Mouse (Mus musculus): ENCODE measurements around the gene Ubald2.

DNA sequence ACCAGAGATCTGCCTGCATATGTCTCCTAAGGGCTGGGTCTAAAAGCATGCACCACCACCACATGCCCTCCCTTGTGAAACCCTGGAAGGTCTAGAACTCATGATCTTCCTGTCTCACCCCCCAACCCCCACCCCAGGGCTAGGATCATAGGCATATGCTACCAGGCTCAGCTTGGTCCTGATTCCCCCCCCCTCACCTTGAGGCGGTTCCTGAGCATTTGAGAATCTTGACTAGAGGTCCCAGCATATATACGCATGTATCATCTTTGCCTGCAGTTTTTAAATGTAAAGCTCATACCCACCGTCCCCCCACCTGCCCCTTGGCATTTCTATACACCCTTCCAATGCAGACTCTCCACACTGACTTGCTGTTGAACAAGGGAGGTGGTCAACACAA lies 37.0 kb upstream of the Ubald2 start:
- no peak for TF ChIP-seq CTCF (IDR thresholded peaks at IDR 0.05; ENCODE audit: extremely low read depth, insufficient read length, insufficient replicate concordance, low read depth, low read length)
- no peak for TF ChIP-seq POLR2A (IDR thresholded peaks at IDR 0.05; ENCODE audit: low read depth, low read length)
